Mouse (Mus musculus): Measurements from ENCODE around the gene Pex13. TPM values are rescaled to one million over a fixed set of nuclear protein-coding genes. Genes with fewer than 3 reads are reported as not detected.

Pex13 gene
- polyA plus RNA-seq, 1 experiment from 2014 or later: 32.7 TPM

DNA sequence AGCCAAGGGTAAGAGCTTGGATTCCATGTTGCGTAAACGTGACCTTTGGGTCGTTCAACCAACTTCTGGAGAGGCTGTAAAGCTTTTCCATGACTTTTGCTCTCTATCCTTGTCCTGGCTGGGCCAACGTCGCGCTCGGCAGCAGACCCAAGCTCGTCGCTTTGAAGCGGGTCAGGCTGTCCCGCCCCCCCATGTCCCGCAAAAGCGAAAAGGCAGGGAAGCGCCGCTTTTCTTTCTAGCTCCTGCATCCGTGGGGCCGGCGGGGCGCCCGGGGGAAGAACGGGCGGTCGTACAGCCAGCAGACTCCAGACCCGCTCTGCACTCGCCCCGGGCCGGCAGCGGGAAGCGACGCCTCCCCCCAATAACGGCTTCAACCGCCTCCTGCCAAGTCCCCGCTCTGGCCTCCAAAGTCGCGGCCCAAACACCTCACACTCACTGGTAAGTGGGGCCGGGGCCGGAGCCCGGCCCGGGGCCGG, 410 bp downstream of the Pex13 start, which contains the start of gene Pus10:
Gene Pus10, plus strand, starts transcription at position 364 of the 476 bp plus-strand sequence.
- peak; percentile 15 for ATAC-seq (ENCODE audit: low FRiP score, low TSS enrichment)
- peak within 1 kb of the TSS; percentile 87 for H3K9ac ChIP-seq (ENCODE audit: low read length)
- TF ChIP-seq EP300 (optimal IDR thresholded peaks at IDR 0.05) (no peak), CTCF (IDR thresholded peaks at IDR 0.05; ENCODE audit: low read depth) (no peak)
- H3K4me1 ChIP-seq (replicated peaks; ENCODE audit: control insufficient read depth, insufficient read depth): no peaks in the 10 kb centered on the region
- peak within 1 kb of the TSS; percentile 79 for H3K4me3 ChIP-seq (ENCODE audit: low read depth, low read length)
- WGBS: under 1% methylated on average over 40 of the region's 40 CpGs
- no peaks in the 10 kb centered on the region for H3K9me3 ChIP-seq (ENCODE audit: control insufficient read depth, low read length)
- no peaks in the 10 kb centered on the region for H3K36me3 ChIP-seq (ENCODE audit: control insufficient read depth, insufficient read depth, low read length)
- DNase-seq (ENCODE audit: low spot score): no peak
- H3K27ac ChIP-seq (replicated peaks): peak within 1 kb of the TSS; percentile 99
- H3K4me2 ChIP-seq (replicated peaks; ENCODE audit: low read depth): peak within 1 kb of the TSS; percentile 70
- no peaks in the 10 kb centered on the region for H3K27me3 ChIP-seq (ENCODE audit: control insufficient read depth, insufficient read depth, low read length)

DNA sequence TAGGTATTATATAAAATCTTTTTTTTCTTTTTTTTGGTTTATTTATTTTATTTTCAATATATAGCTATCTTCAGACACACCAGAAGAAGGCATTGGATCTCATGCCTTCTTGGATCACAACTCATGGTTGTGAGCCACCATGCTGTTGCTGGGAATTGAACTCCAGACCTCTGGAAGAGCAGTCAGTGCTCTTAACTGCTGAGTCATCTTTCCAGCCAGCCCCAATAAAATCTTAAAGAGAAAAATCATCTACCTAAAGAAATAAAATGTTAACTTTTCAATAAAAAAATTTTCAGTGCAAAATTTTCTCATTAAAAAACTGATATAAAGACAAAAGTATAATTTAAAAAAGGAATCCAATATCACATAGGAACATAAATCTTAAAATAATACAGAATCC, 1.5 kb downstream of the Pex13 start:
- Histone ChIP-seq H3K36me3 (ENCODE audit: control insufficient read depth, insufficient read depth, low read length) (no peaks in the 10 kb centered on the region), H3K27me3 (ENCODE audit: control insufficient read depth, insufficient read depth, low read length) (no peaks in the 10 kb centered on the region), H3K27ac (replicated peaks) (no peak overlapping the region), H3K4me1 (replicated peaks; ENCODE audit: control insufficient read depth, insufficient read depth) (no peaks in the 10 kb centered on the region), H3K4me3 (ENCODE audit: low read depth, low read length) (no peak overlapping the region), H3K9ac (ENCODE audit: low read length) (no peak overlapping the region), H3K9me3 (ENCODE audit: control insufficient read depth, low read length) (no peaks in the 10 kb centered on the region), H3K4me2 (replicated peaks; ENCODE audit: low read depth) (no peak overlapping the region)
- ATAC-seq (ENCODE audit: low FRiP score, low TSS enrichment) (no peak), DNase-seq (ENCODE audit: low spot score) (no peak)
- TF ChIP-seq CTCF (IDR thresholded peaks at IDR 0.05; ENCODE audit: low read depth) (no peak), EP300 (optimal IDR thresholded peaks at IDR 0.05) (no peak)

DNA sequence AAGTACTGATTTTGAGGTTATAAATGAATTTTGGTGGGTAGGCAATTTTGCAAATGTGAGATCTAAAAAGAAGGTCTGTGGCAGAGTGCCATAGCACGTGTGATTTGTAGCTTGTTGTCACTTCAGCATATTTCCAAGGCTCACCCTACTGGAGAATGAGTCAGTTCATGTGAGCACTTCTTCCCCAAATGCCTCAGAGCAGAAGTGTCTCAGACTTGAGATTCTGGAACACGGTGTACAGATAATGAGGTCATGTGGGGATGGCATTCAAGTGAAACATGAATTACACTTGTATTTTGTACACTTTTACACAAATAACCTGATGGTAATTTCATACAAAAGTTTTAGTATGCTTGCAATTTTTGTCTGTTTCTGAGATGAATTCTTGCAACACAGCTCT, 8.0 kb downstream of the Pex13 start:
- Histone ChIP-seq H3K9ac (ENCODE audit: low read length) (no peak overlapping the region), H3K4me2 (replicated peaks; ENCODE audit: low read depth) (no peak overlapping the region), H3K4me1 (replicated peaks; ENCODE audit: control insufficient read depth, insufficient read depth) (no peaks in the 10 kb centered on the region), H3K36me3 (ENCODE audit: control insufficient read depth, insufficient read depth, low read length) (no peaks in the 10 kb centered on the region), H3K9me3 (ENCODE audit: control insufficient read depth, low read length) (no peaks in the 10 kb centered on the region), H3K27ac (replicated peaks) (no peak overlapping the region), H3K4me3 (ENCODE audit: low read depth, low read length) (no peak overlapping the region), H3K27me3 (ENCODE audit: control insufficient read depth, insufficient read depth, low read length) (no peaks in the 10 kb centered on the region)
- no peak for TF ChIP-seq CTCF (IDR thresholded peaks at IDR 0.05; ENCODE audit: low read depth)
- no peak for TF ChIP-seq EP300 (optimal IDR thresholded peaks at IDR 0.05)
- DNase-seq (ENCODE audit: low spot score) (no peak), ATAC-seq (ENCODE audit: low FRiP score, low TSS enrichment) (no peak)
- 74% methylated on average over 2 of the region's 2 CpGs for WGBS

DNA sequence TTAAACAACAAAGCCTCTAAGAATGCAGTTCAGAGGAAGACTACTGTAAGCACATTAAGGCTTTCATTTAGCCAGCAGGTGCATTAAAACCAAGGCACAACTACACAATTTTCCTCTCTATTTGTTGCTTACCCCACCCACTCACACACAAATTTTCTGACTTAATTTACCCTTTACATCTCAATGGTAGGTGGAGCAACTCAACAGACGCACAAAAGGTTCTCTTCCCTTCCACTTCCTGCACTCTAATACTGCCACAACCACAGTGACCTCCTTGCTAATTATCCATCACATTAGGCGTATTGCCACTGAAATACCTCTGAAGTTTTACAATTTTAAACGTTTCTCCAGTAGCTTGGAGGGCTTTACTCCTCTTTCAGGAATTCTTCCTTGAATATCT, 12.1 kb downstream of the Pex13 start:
- Histone ChIP-seq H3K4me3 (ENCODE audit: low read depth, low read length) (no peak overlapping the region), H3K36me3 (ENCODE audit: control insufficient read depth, insufficient read depth, low read length) (0 out of 2 replicates have a peak, but pooled peaks cover 10% of the 10 kb centered on the region), H3K27me3 (ENCODE audit: control insufficient read depth, insufficient read depth, low read length) (no peaks in the 10 kb centered on the region), H3K9me3 (ENCODE audit: control insufficient read depth, low read length) (no peaks in the 10 kb centered on the region), H3K9ac (ENCODE audit: low read length) (no peak overlapping the region), H3K27ac (replicated peaks) (no peak overlapping the region), H3K4me2 (replicated peaks; ENCODE audit: low read depth) (no peak overlapping the region), H3K4me1 (replicated peaks; ENCODE audit: control insufficient read depth, insufficient read depth) (no peaks in the 10 kb centered on the region)
- WGBS: 72% methylated on average over 3 of the region's 3 CpGs
- ATAC-seq (ENCODE audit: low FRiP score, low TSS enrichment): no peak
- no peak for TF ChIP-seq EP300 (optimal IDR thresholded peaks at IDR 0.05)
- no peak for TF ChIP-seq CTCF (IDR thresholded peaks at IDR 0.05; ENCODE audit: low read depth)
- DNase-seq (ENCODE audit: low spot score): no peak

DNA sequence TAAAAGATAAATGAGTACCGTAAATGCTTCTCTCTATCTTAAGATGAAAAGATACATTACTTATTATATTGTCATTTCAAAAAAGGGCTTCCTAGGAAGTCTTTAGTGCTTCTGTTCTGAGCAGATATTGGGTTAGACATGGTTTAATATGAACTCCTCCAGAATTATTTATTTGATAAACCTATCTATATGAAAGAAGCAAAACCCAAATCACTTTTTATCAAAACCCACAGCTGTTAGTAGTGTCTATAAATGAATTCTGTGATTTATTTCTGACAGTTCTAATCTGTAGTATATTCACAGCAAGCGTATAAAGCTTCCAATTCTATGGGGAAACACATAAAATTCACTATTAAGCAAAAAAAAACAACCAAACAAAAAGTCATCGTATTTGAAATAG, 17.9 kb downstream of the Pex13 start:
- TF ChIP-seq CTCF (IDR thresholded peaks at IDR 0.05; ENCODE audit: low read depth): no peak
- no peak for TF ChIP-seq EP300 (optimal IDR thresholded peaks at IDR 0.05)
- Histone ChIP-seq H3K27ac (replicated peaks) (no peak overlapping the region), H3K4me1 (replicated peaks; ENCODE audit: control insufficient read depth, insufficient read depth) (no peaks in the 10 kb centered on the region), H3K9me3 (ENCODE audit: control insufficient read depth, low read length) (no peaks in the 10 kb centered on the region), H3K36me3 (ENCODE audit: control insufficient read depth, insufficient read depth, low read length) (0 out of 2 replicates have a peak, but pooled peaks cover 10% of the 10 kb centered on the region), H3K4me3 (ENCODE audit: low read depth, low read length) (no peak overlapping the region), H3K27me3 (ENCODE audit: control insufficient read depth, insufficient read depth, low read length) (no peaks in the 10 kb centered on the region), H3K4me2 (replicated peaks; ENCODE audit: low read depth) (no peak overlapping the region), H3K9ac (ENCODE audit: low read length) (no peak overlapping the region)
- DNase-seq (ENCODE audit: low spot score) (no peak), ATAC-seq (ENCODE audit: low FRiP score, low TSS enrichment) (no peak)
- WGBS: 91% methylated on average over 3 of the region's 3 CpGs

DNA sequence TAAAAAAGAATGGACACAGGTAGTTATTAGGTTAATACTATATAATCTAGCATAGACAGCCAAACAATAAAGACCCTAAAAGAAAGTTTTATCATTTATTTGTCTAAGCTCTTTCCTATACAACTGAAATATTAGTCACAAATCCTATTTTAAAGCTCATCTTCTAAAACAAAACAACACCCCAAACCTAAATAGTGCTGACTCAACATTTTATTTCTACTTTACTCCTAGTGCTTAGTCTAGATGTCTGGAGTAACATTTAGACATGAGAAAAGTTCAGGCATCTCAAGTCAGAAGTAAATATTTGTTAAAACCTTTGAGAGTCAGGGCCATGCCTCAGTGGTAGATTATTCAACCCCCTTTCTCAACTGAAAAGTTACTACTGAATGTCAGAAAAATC, 18.3 kb downstream of the Pex13 start:
- no peak overlapping the region for H3K9ac ChIP-seq (ENCODE audit: low read length)
- H3K27me3 ChIP-seq (ENCODE audit: control insufficient read depth, insufficient read depth, low read length): no peaks in the 10 kb centered on the region
- DNase-seq (ENCODE audit: low spot score): no peak
- no peak overlapping the region for H3K27ac ChIP-seq (replicated peaks)
- no peak overlapping the region for H3K4me2 ChIP-seq (replicated peaks; ENCODE audit: low read depth)
- ATAC-seq (ENCODE audit: low FRiP score, low TSS enrichment): no peak
- TF ChIP-seq EP300 (optimal IDR thresholded peaks at IDR 0.05): no peak
- no peak for TF ChIP-seq CTCF (IDR thresholded peaks at IDR 0.05; ENCODE audit: low read depth)
- no peaks in the 10 kb centered on the region for H3K4me1 ChIP-seq (replicated peaks; ENCODE audit: control insufficient read depth, insufficient read depth)
- H3K36me3 ChIP-seq (ENCODE audit: control insufficient read depth, insufficient read depth, low read length): 0 out of 2 replicates have a peak, but pooled peaks cover 10% of the 10 kb centered on the region
- H3K9me3 ChIP-seq (ENCODE audit: control insufficient read depth, low read length): no peaks in the 10 kb centered on the region
- no peak overlapping the region for H3K4me3 ChIP-seq (ENCODE audit: low read depth, low read length)

Data from stomach, postnatal 0 days (tissue).